Mouse (Mus musculus): Measurements from ENCODE around the gene Zc3h7a. TPM values are rescaled to one million over a fixed set of nuclear protein-coding genes. Genes with fewer than 3 reads are reported as not detected.
A peak's percentile ranks its signal among the peaks of the same experiment; 100 is the strongest.
"Not testable (repeated sequence)": the region's sequence is repeated elsewhere in the genome, so short reads cannot be mapped to it uniquely, and the experiment has no call there.

Gene Zc3h7a
- polyA plus RNA-seq, 1 experiment from 2014 or later: 98.3 TPM

GRCm38 (mm10) chr16:11177404-11177803 lies 1.2 kb upstream of the Zc3h7a start:
- 0 out of 2 replicates have a peak, but pooled peaks cover 3% of the 10 kb centered on the region for H3K9me3 ChIP-seq
- 78% methylated on average over 2 of the region's 2 CpGs for WGBS

DNA sequence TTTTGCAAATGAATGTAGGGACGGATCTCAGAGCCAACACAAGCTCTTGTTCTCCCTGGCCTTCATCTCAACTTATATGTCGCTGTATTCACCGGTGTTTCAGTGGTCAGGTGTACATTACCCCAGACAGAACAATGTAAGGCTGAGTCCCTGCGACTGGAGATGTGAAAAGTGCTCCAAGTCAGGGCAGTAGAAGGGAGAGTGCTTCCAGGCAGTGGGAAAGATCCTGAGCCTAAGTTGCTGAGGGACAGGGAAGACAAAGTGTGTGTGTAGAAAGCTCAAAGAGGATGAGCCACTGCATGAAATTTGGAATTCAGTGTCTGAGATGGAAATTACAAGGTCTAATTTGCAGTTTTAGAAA lies 671 bp upstream of the Zc3h7a start:
- peak overlapping the region; percentile 88 for H3K4me2 ChIP-seq
- no peak overlapping the region for H3K27ac ChIP-seq
- WGBS: 7% methylated on average over 4 of the region's 4 CpGs
- H3K9me3 ChIP-seq: 0 out of 2 replicates have a peak, but pooled peaks cover 3% of the 10 kb centered on the region
- H3K36me3 ChIP-seq: no peaks in the 10 kb centered on the region
- H3K9ac ChIP-seq (replicated peaks): peak overlapping the region; percentile 83
- H3K4me1 ChIP-seq (replicated peaks): peaks cover 12% of the 10 kb centered on the region
- 0 out of 2 replicates have a peak, but pooled peaks cover 4% of the 10 kb centered on the region for H3K27me3 ChIP-seq
- peak overlapping the region; percentile 90 for H3K4me3 ChIP-seq (replicated peaks)
- no peak for ATAC-seq (ENCODE audit: insufficient number of reproducible peaks, insufficient read depth, low FRiP score, low TSS enrichment, low read depth)

More at GRCm38 (mm10) chr16:11177404-11177803, 1.2 kb upstream of the Zc3h7a start:
- no peak for ATAC-seq (ENCODE audit: insufficient number of reproducible peaks, insufficient read depth, low FRiP score, low TSS enrichment, low read depth)
- Histone ChIP-seq H3K27me3 (0 out of 2 replicates have a peak, but pooled peaks cover 4% of the 10 kb centered on the region), H3K9ac (replicated peaks) (no peak overlapping the region), H3K4me2 (peak overlapping the region; percentile 88; the same call in 1 of the 2 replicates), H3K36me3 (no peaks in the 10 kb centered on the region), H3K4me1 (replicated peaks) (peaks cover 9% of the 10 kb centered on the region), H3K27ac (no peak overlapping the region), H3K4me3 (replicated peaks) (no peak overlapping the region)

- peaks cover 21% of the 10 kb centered on the region for H3K4me1 ChIP-seq (replicated peaks)
- H3K27me3 ChIP-seq: 0 out of 2 replicates have a peak, but pooled peaks cover 4% of the 10 kb centered on the region
- peak overlapping the region; percentile 89 for H3K27ac ChIP-seq
- WGBS: under 1% methylated on average over 72 of the region's 72 CpGs
- peak overlapping the region; percentile 90 for H3K4me3 ChIP-seq (replicated peaks)
- peak; percentile 58 for ATAC-seq (ENCODE audit: insufficient number of reproducible peaks, insufficient read depth, low FRiP score, low TSS enrichment, low read depth)
- 0 out of 2 replicates have a peak, but pooled peaks cover 3% of the 10 kb centered on the region for H3K9me3 ChIP-seq
- H3K9ac ChIP-seq (replicated peaks): peak overlapping the region; percentile 83
- peak overlapping the region; percentile 88 for H3K4me2 ChIP-seq
- no peaks in the 10 kb centered on the region for H3K36me3 ChIP-seq
These were observed 545 bp downstream of the Zc3h7a start for GRCm38 (mm10) chr16:11175489-11176207.

DNA sequence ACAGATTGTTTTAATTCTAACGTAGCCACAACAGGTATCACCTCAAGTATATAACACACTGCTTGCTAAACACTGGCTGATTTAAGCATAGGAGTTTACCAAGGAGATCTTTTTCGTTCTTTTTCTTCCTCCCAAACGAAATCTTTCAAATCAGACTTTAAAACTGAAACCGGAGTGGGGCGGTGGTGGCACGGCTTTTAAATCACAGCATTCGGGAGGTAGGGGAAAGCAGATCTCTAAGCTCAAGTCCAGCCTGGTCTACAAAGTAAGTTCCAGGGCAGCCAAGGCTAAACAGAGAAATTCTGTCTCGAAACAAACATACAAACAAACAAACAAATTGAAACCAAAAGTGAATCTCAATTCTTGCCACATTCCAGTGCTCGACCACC lies 1.1 kb downstream of the Zc3h7a start:
- ATAC-seq (ENCODE audit: insufficient number of reproducible peaks, insufficient read depth, low FRiP score, low TSS enrichment, low read depth): no peak
- 0 out of 2 replicates have a peak, but pooled peaks cover 4% of the 10 kb centered on the region for H3K27me3 ChIP-seq
- 8% methylated on average over 9 of the region's 9 CpGs for WGBS

GRCm38 (mm10) chr16:11174671-11175081 lies 1.5 kb downstream of the Zc3h7a start:
- Histone ChIP-seq H3K27me3 (0 out of 2 replicates have a peak, but pooled peaks cover 4% of the 10 kb centered on the region), H3K4me1 (replicated peaks) (peaks cover 21% of the 10 kb centered on the region), H3K9ac (replicated peaks) (peak overlapping the region; percentile 83; the same call in 1 of the 2 replicates), H3K36me3 (no peaks in the 10 kb centered on the region), H3K9me3 (0 out of 2 replicates have a peak, but pooled peaks cover 3% of the 10 kb centered on the region), H3K4me3 (replicated peaks) (peak overlapping the region; percentile 90), H3K27ac (peak overlapping the region; percentile 89), H3K4me2 (peak overlapping the region; percentile 88)
- no peak for ATAC-seq (ENCODE audit: insufficient number of reproducible peaks, insufficient read depth, low FRiP score, low TSS enrichment, low read depth)
- WGBS: 13% methylated on average over 10 of the region's 10 CpGs

More for the DNA sequence above, 1.1 kb downstream of the Zc3h7a start:
- Histone ChIP-seq H3K4me1 (replicated peaks) (peaks cover 21% of the 10 kb centered on the region), H3K9me3 (0 out of 2 replicates have a peak, but pooled peaks cover 3% of the 10 kb centered on the region), H3K9ac (replicated peaks) (peak overlapping the region; percentile 83), H3K4me2 (peak overlapping the region; percentile 88), H3K36me3 (no peaks in the 10 kb centered on the region), H3K27ac (peak overlapping the region; percentile 89), H3K4me3 (replicated peaks) (peak overlapping the region; percentile 90)

GRCm38 (mm10) chr16:11171679-11172078 lies 4.5 kb downstream of the Zc3h7a start:
- Histone ChIP-seq H3K4me1 (replicated peaks) (peaks cover 22% of the 10 kb centered on the region; the same call in 1 of the 2 replicates), H3K4me3 (replicated peaks) (no peak overlapping the region), H3K27ac (no peak overlapping the region), H3K9me3 (no peaks in the 10 kb centered on the region), H3K27me3 (no peaks in the 10 kb centered on the region), H3K36me3 (no peaks in the 10 kb centered on the region), H3K4me2 (no peak overlapping the region), H3K9ac (replicated peaks) (no peak overlapping the region)
- 89% methylated on average over 6 of the region's 6 CpGs for WGBS
- no peak for ATAC-seq (ENCODE audit: insufficient number of reproducible peaks, insufficient read depth, low FRiP score, low TSS enrichment, low read depth)

GRCm38 (mm10) chr16:11166431-11166830 lies 9.8 kb downstream of the Zc3h7a start:
- no peaks in the 10 kb centered on the region for H3K9me3 ChIP-seq
- no peak overlapping the region for H3K4me3 ChIP-seq (replicated peaks)
- peaks cover 22% of the 10 kb centered on the region for H3K36me3 ChIP-seq
- H3K27ac ChIP-seq: no peak overlapping the region
- no peak overlapping the region for H3K4me2 ChIP-seq
- H3K9ac ChIP-seq (replicated peaks): no peak overlapping the region
- no peak for ATAC-seq (ENCODE audit: insufficient number of reproducible peaks, insufficient read depth, low FRiP score, low TSS enrichment, low read depth)
- 91% methylated on average over 2 of the region's 2 CpGs for WGBS
- peaks cover 20% of the 10 kb centered on the region for H3K4me1 ChIP-seq (replicated peaks)
- H3K27me3 ChIP-seq: no peaks in the 10 kb centered on the region

GRCm38 (mm10) chr16:11164695-11165255 lies 11.4 kb downstream of the Zc3h7a start:
- no peak for ATAC-seq (ENCODE audit: insufficient number of reproducible peaks, insufficient read depth, low FRiP score, low TSS enrichment, low read depth)
- peaks cover 28% of the 10 kb centered on the region for H3K36me3 ChIP-seq
- no peak overlapping the region for H3K9ac ChIP-seq (replicated peaks)
- H3K4me3 ChIP-seq (replicated peaks): no peak overlapping the region
- 78% methylated on average over 3 of the region's 3 CpGs for WGBS
- peak overlapping the region; percentile 78 for H3K27ac ChIP-seq
- H3K27me3 ChIP-seq: no peaks in the 10 kb centered on the region
- no peak overlapping the region for H3K4me2 ChIP-seq
- H3K4me1 ChIP-seq (replicated peaks): peaks cover 13% of the 10 kb centered on the region
- H3K9me3 ChIP-seq: no peaks in the 10 kb centered on the region

DNA sequence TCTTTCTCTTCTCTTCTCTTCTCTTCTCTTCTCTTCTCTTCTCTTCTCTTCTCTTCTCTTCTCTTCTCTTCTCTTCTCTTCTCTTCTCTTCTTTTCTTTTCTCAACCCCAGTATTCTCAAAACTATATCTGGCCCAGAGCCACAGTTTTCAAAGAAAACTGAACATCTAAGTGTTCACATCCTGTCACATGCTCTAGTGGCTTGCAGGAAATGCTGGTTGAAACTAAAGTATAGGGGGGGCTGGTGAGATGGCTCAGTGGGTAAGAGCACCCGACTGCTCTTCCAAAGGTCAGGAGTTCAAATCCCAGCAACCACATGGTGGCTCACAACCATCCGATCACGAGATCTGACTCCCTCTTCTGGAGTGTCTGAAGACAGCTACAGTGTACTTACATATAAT lies 18.5 kb downstream of the Zc3h7a start:
- H3K36me3 ChIP-seq: peaks cover 77% of the 10 kb centered on the region
- not testable (repeated sequence) for H3K9me3 ChIP-seq
- WGBS: 25% methylated on average over 1 of the region's 3 CpGs

GRCm38 (mm10) chr16:11154500-11154899 lies 21.7 kb downstream of the Zc3h7a start:
- no peaks in the 10 kb centered on the region for H3K4me1 ChIP-seq (replicated peaks)
- no peak overlapping the region for H3K4me3 ChIP-seq (replicated peaks)
- H3K4me2 ChIP-seq: no peak overlapping the region
- ATAC-seq (ENCODE audit: insufficient number of reproducible peaks, insufficient read depth, low FRiP score, low TSS enrichment, low read depth): no peak
- H3K9me3 ChIP-seq: no peaks in the 10 kb centered on the region
- H3K9ac ChIP-seq (replicated peaks): no peak overlapping the region
- H3K27ac ChIP-seq: no peak overlapping the region
- peaks cover 75% of the 10 kb centered on the region for H3K36me3 ChIP-seq
- H3K27me3 ChIP-seq: no peaks in the 10 kb centered on the region

More for the DNA sequence above, 18.5 kb downstream of the Zc3h7a start:
- H3K4me2 ChIP-seq; H3K9ac ChIP-seq (replicated peaks); ATAC-seq (ENCODE audit: insufficient number of reproducible peaks, insufficient read depth, low FRiP score, low TSS enrichment, low read depth); H3K4me3 ChIP-seq (replicated peaks); H3K27ac ChIP-seq; H3K4me1 ChIP-seq (replicated peaks); H3K27me3 ChIP-seq: not testable (repeated sequence)

- not testable (repeated sequence) for H3K4me2 ChIP-seq; H3K9ac ChIP-seq (replicated peaks); H3K4me1 ChIP-seq (replicated peaks); H3K27ac ChIP-seq; H3K27me3 ChIP-seq; ATAC-seq (ENCODE audit: insufficient number of reproducible peaks, insufficient read depth, low FRiP score, low TSS enrichment, low read depth); H3K4me3 ChIP-seq (replicated peaks); H3K9me3 ChIP-seq
- peaks cover 70% of the 10 kb centered on the region for H3K36me3 ChIP-seq
- 14% methylated on average over 56 of the region's 56 CpGs for WGBS
These were observed 32.3 kb downstream of the Zc3h7a start for GRCm38 (mm10) chr16:11143706-11144483.
